Mouse (Mus musculus): ENCODE results near the gene Rftn1. TPM values are rescaled to one million over a fixed set of nuclear protein-coding genes. Genes with fewer than 3 reads are reported as not detected.

Gene Rftn1
- polyA plus RNA-seq, 1 experiment from 2014 or later = 14.3 TPM

- Histone ChIP-seq H3K9me3 (peaks cover 8% of the 10 kb centered on the region; the same call in 1 of the 2 replicates), H3K4me3 (no peak overlapping the region), H3K4me1 (no peaks in the 10 kb centered on the region), H3K27ac (no peak overlapping the region), H3K9ac (no peak overlapping the region), H3K4me2 (replicated peaks) (no peak overlapping the region), H3K36me3 (no peaks in the 10 kb centered on the region), H3K27me3 (replicated peaks) (no peaks in the 10 kb centered on the region)
- ATAC-seq (ENCODE audit: low FRiP score, low read depth) = no peak
- WGBS = 83% methylated on average over 17 of the region's 17 CpGs
These were observed 224.4 kb downstream of the Rftn1 start for GRCm38 (mm10) chr17:49965846-49966762.

DNA sequence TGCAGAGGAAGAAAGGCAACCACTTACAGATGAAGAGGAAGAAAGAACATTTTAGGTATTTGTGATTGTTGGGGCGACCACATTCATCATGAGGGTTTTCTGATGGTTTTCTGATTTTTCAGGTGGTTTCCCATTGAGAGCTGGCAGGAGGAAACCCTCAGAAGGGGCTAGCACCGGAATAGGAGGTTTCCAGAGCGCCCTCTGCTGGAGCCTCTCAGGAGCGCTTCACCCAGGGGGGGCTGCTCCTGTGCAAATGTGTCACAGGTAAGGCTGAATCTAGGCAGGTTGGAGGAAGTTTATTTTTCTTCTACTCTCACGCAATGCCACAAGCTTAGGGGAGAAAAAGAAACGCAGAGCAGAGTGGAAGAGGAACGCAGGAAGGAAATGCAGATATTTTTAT, 225.4 kb downstream of the Rftn1 start:
- Histone ChIP-seq H3K27me3 (replicated peaks) (no peaks in the 10 kb centered on the region), H3K4me1 (no peaks in the 10 kb centered on the region), H3K27ac (no peak overlapping the region), H3K4me3 (no peak overlapping the region), H3K4me2 (replicated peaks) (no peak overlapping the region), H3K36me3 (no peaks in the 10 kb centered on the region), H3K9me3 (peaks cover 8% of the 10 kb centered on the region; the same call in 1 of the 2 replicates), H3K9ac (no peak overlapping the region)
- no peak for ATAC-seq (ENCODE audit: low FRiP score, low read depth)
- 67% methylated on average over 7 of the region's 7 CpGs for WGBS

- 94% methylated on average over 6 of the region's 6 CpGs for WGBS
- H3K4me3 ChIP-seq = no peak overlapping the region
- no peak overlapping the region for H3K27ac ChIP-seq
- H3K27me3 ChIP-seq (replicated peaks) = no peaks in the 10 kb centered on the region
- ATAC-seq (ENCODE audit: low FRiP score, low read depth) = no peak
- H3K9ac ChIP-seq = no peak overlapping the region
- no peaks in the 10 kb centered on the region for H3K36me3 ChIP-seq
- no peaks in the 10 kb centered on the region for H3K4me1 ChIP-seq
- H3K4me2 ChIP-seq (replicated peaks) = no peak overlapping the region
- H3K9me3 ChIP-seq = 0 out of 2 replicates have a peak, but pooled peaks cover 6% of the 10 kb centered on the region
These were observed 226.0 kb downstream of the Rftn1 start for GRCm38 (mm10) chr17:49964471-49964870.

DNA sequence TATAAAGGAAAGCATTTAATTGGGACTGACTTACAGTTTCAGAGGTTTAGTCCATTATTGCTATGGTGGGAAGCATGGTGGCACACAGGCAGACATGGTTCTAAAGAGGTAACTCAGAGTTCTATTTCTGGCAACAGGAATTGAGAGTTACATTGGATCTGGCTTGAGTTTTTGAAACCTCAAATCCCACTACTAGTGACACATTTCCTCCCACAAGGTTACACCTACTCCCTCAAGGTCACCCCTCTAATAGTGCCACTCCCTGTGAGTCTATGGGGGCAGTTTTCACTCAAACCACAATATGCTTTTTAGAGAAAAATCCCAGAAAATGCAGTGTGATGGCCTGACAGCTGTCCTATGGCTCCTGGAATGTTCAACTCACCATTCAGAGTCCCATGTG, 231.5 kb downstream of the Rftn1 start:
- Histone ChIP-seq H3K9me3 (0 out of 2 replicates have a peak, but pooled peaks cover 6% of the 10 kb centered on the region), H3K9ac (no peak overlapping the region), H3K36me3 (no peaks in the 10 kb centered on the region), H3K4me2 (replicated peaks) (no peak overlapping the region), H3K27ac (no peak overlapping the region), H3K4me3 (no peak overlapping the region), H3K27me3 (replicated peaks) (no peaks in the 10 kb centered on the region), H3K4me1 (no peaks in the 10 kb centered on the region)
- no peak for ATAC-seq (ENCODE audit: low FRiP score, low read depth)

GRCm38 (mm10) chr17:49951856-49952607, 238.4 kb downstream of the Rftn1 start:
- 0 out of 2 replicates have a peak overlapping the region, but pooled peaks have one; percentile 21 for H3K9ac ChIP-seq
- WGBS = 38% methylated on average over 22 of the region's 22 CpGs

GRCm38 (mm10) chr17:49951491-49951855, 239.0 kb downstream of the Rftn1 start:
- Histone ChIP-seq H3K9ac (no peak overlapping the region), H3K4me3 (0 out of 2 replicates have a peak overlapping the region, but pooled peaks have one; percentile 18), H3K27ac (no peak overlapping the region), H3K9me3 (no peaks in the 10 kb centered on the region), H3K4me2 (replicated peaks) (peak overlapping the region; percentile 54), H3K36me3 (no peaks in the 10 kb centered on the region), H3K4me1 (peaks cover 10% of the 10 kb centered on the region; the same call in 1 of the 2 replicates), H3K27me3 (replicated peaks) (no peaks in the 10 kb centered on the region)
- WGBS = 9% methylated on average over 7 of the region's 7 CpGs
- peak; percentile 71; the same call in 1 of the 2 replicates for ATAC-seq (ENCODE audit: low FRiP score, low read depth)

More at GRCm38 (mm10) chr17:49951856-49952607, 238.4 kb downstream of the Rftn1 start:
- no peak overlapping the region for H3K27ac ChIP-seq
- no peaks in the 10 kb centered on the region for H3K9me3 ChIP-seq
- no peaks in the 10 kb centered on the region for H3K27me3 ChIP-seq (replicated peaks)
- peaks cover 10% of the 10 kb centered on the region; the same call in 1 of the 2 replicates for H3K4me1 ChIP-seq
- peak overlapping the region; percentile 54 for H3K4me2 ChIP-seq (replicated peaks)
- 0 out of 2 replicates have a peak overlapping the region, but pooled peaks have one; percentile 18 for H3K4me3 ChIP-seq
- no peaks in the 10 kb centered on the region for H3K36me3 ChIP-seq
- ATAC-seq (ENCODE audit: low FRiP score, low read depth) = peak; percentile 69

- Histone ChIP-seq H3K4me3 (no peak overlapping the region), H3K4me2 (replicated peaks) (no peak overlapping the region), H3K9me3 (no peaks in the 10 kb centered on the region), H3K27ac (no peak overlapping the region), H3K4me1 (no peaks in the 10 kb centered on the region), H3K36me3 (no peaks in the 10 kb centered on the region), H3K9ac (no peak overlapping the region), H3K27me3 (replicated peaks) (no peaks in the 10 kb centered on the region)
- 70% methylated on average over 6 of the region's 6 CpGs for WGBS
- no peak for ATAC-seq (ENCODE audit: low FRiP score, low read depth)
These were observed 247.8 kb downstream of the Rftn1 start for GRCm38 (mm10) chr17:49942674-49943073.

Other genes with a start within 250 kb of the Rftn1 start
- 0.32 TPM in 1 of 2 replicates, not detected in the other for gene Dazl, start 103.0 kb upstream of the Rftn1 start, polyA plus RNA-seq (2016; fragmentation: Nextera tagmentation; extraction: Ambion mirVana)

All from neural tube, embryonic 12.5 days (tissue).